Mouse (Mus musculus) ES-Bruce4 (cell line): Measurements from ENCODE around the gene Cfap97d1.

Source experiments
- CTCF ChIP-seq: IDR thresholded peaks from one replicate; pipeline ENCODE4 v1.8.1; 2011; ENCODE audit warnings: low read depth, low read length
- EP300 ChIP-seq: IDR thresholded peaks from 2 replicates; pipeline ENCODE4 v1.6.1; 2011; ENCODE audit warnings: low read depth, low read length; ENCODE audit not compliant: insufficient read depth
- POLR2A ChIP-seq: IDR thresholded peaks from one replicate; pipeline ENCODE4 v1.8.1; 2011; ENCODE audit warnings: low read length; ENCODE audit not compliant: insufficient read depth

DNA sequence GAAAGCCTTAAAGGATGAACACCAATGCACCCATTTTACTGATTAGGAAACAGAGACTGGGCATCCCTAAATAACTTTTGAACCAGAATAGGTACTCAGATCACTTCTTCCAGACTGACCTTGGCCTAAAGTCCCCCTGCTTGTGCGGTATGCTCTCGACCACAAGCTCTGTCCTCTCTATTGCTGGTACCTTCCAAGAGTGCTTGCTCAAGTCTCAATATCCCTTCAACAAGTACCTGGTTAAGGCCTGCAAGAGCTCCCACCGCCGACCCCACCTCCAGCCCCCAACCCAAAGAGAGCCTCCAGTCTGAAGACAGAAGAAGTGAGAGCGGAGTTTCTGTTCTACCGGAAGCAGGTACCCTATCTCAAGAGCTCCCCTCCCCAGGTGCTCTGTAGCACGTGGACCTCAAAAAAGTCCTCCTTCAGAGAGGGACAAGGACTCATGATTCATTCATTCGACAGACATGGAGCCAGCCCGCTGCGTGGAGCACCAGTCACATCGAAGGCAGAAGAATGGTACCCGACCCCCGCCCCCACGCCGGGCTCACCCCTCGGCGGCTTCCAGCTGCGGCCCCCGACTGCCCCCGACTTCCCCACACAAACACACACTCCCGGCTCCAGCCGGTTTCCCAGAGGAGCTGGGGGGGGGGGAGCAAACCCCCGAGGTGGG is 42.0 kb downstream of the Cfap97d1 start:
- TF ChIP-seq CTCF (no peak), POLR2A (no peak), EP300 (no peak)
